Mouse (Mus musculus): Measurements from ENCODE around the gene Slc22a14.

Slc22a14 gene

GRCm38 (mm10) chr9:119371251-119371650, 5.9 kb upstream of the Slc22a14 start:
- POLR2A ChIA-PET: interaction anchor here in 1 of 4 experiments (0.5 to 1.2 kb wide), 2 partner anchors 11 to 295 kb away, joined by 3 read pairs; no protein-coding TSS in a partner anchor
- CTCF ChIA-PET: interaction anchor here in 1 of 4 experiments (0.9 kb wide), 1 partner anchor 187 kb away, joined by 3 read pairs; no protein-coding TSS in a partner anchor

DNA sequence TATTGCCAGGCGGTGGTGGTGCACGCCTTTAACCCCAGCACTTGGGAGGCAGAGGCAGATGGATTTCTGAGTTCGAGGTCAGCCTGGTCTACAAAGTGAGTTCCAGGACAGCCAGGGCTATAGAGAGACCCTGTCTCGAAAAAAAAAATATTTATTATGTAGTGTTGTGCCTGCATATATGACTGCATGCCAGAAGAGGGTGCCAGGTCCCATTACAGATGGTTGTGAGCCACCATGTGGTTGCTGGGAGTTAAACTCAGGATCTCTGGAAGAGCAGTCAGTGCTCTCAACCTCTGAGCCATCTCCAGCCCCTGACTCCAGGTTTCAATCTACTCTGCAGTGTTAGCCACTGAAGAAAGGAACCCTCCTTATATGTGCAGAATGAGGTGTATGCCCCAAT, 5.4 kb upstream of the Slc22a14 start:
- CTCF ChIA-PET: interaction anchor here in 1 of 4 experiments (0.9 kb wide), 1 partner anchor 187 kb away, joined by 3 read pairs; no protein-coding TSS in a partner anchor
- POLR2A ChIA-PET: interaction anchor here in 1 of 4 experiments (0.5 kb wide), 1 partner anchor 12 kb away, joined by 3 read pairs; no protein-coding TSS in a partner anchor

GRCm38 (mm10) chr9:119368367-119368766, 3.0 kb upstream of the Slc22a14 start:
- CTCF ChIA-PET: interaction anchor here in 1 of 4 experiments (0.7 kb wide), 1 partner anchor 35 kb away, joined by 3 read pairs; no protein-coding TSS in a partner anchor
- POLR2A ChIA-PET: interaction anchor here in 1 of 4 experiments (1.1 kb wide), 2 partner anchors 10 to 16 kb away, joined by 3 to 4 read pairs; no protein-coding TSS in a partner anchor

DNA sequence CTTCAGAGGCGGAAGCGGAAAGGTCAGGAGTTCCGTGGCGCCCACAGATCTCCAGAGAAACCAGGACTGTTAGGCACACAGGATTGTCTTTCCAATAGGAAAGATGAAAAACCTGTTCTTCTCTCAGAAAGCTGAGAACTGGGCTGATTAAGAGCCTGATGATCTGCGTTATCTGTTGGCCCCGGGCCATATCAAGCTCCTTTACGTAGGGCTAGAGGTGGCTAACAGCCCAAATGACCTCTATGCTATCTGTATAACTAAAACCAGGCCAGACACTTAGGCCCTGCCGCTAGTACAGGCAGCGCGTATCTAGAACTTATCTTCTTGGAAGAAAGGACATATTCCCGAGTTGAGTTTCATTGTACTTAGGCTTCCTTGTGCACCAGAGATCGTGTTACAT, 2.1 kb downstream of the Slc22a14 start:
- POLR2A ChIA-PET: interaction anchor here in 3 of 4 experiments (0.6 to 2.2 kb wide), 10 partner anchors 9 to 147 kb away, joined by 3 to 9 read pairs (median 4); partner anchors contain the start of genes Exog (in 1 of the 3), Myd88 (in 1 of the 3) and Oxsr1 (in 1 of the 3)
- CTCF ChIA-PET: interaction anchor here in 2 of 4 experiments (1.6 to 2.2 kb wide), 2 partner anchors 11 kb away, joined by 5 to 16 read pairs; no protein-coding TSS in a partner anchor

DNA sequence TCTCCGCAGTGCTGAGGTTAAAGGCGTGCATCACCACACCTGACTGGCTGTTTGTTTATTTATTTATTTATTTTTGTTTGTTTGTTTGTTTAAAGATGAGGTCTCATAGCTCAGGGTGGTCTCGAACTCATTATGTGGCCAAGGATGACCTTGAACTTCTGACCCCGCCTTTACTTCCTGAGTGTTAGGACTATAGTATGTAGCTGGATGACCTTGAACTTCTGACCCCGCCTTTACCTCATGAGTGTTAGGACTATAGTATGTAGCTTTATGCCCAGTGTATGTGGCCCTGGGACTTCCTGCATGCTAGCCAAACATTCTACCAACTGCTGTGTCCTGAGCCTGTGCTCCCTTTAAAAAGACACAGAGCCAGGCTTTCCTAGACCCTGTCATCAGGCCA, 3.9 kb downstream of the Slc22a14 start:
- CTCF ChIA-PET: interaction anchor here (0.6 to 2.2 kb wide), 5 partner anchors 8 to 58 kb away, joined by 3 to 16 read pairs (median 3); no protein-coding TSS in a partner anchor
- POLR2A ChIA-PET: interaction anchor here in 3 of 4 experiments (1.1 to 2.2 kb wide), 8 partner anchors 11 to 44 kb away, joined by 3 to 9 read pairs (median 5); partner anchors contain the start of gene Oxsr1 (in 2 of the 3)

DNA sequence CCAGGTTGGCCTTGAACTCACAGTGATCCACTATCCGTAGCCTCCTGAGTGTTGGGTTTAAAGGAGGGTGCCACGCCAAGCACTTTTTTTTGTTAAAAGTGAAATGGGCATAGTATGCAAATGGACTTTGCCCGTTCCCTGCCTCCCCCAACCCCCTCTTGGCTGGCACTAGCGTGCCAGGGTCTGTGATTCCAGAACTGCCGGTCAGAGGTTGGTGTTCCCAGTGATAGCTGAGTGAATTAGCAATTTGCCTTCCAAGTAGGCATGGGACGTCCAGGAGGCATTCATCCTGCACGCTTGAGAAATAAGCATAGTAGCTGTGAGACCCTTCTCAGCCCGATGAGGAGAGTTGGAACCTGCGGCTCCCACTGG, 7.3 kb downstream of the Slc22a14 start:
- ChIA-PET POLR2A (interaction anchor here (0.7 to 1.7 kb wide), 16 partner anchors 9 to 344 kb away, joined by 3 to 9 read pairs (median 3); partner anchors contain the start of genes Myd88 (in 2 of the 4), Acvr2b (in 1 of the 4) and Exog (in 1 of the 4)), CTCF (interaction anchor here in 2 of 4 experiments (0.6 to 0.7 kb wide), 3 partner anchors 30 to 142 kb away, joined by 3 to 4 read pairs (median 4); no protein-coding TSS in a partner anchor)

DNA sequence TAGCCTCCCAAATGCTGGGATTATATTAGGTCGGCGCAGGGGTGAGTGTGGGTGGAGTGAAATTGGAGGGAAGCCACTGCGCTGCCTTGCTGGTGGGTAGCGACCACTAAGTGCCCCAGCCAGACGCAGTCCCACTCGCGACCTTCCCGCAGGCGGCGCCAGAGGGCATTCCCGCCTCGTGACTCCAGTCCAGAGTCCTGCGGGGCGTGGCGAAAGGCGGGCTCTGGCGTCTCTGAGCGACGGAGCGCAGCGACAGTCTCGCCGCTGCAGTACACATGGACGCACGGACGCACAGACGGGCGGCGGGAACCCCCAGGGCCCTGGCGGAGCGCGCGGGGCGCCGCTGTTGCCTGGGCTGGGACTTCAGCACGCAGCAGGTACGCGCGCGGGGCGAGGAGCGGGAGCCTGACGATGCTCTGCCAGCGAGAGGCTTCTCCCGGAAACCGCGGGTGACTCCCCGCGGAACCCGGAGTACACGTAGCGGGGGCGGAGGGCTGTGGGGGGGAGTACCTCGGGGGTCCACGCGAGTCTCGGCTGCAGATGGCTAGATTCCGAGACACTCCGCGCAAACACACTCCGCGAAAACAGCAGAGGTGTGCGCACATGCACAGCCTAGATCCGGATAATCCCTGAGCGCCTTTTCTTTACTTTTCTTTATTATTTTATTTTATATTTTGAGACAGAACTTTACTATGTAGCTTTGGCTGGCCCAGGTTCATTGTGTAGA, 7.9 kb downstream of the Slc22a14 start, which contains the start of gene Xylb:
TSS of gene Xylb (plus strand) at position 51 of the 727 bp plus-strand sequence.
- CTCF ChIA-PET: interaction anchor here in 2 of 4 experiments (0.6 to 0.7 kb wide), 2 partner anchors 31 to 141 kb away, joined by 3 to 4 read pairs; no protein-coding TSS in a partner anchor
- POLR2A ChIA-PET: interaction anchor here (0.7 to 2.2 kb wide), 15 partner anchors 10 to 343 kb away, joined by 3 to 21 read pairs (median 3); partner anchors contain the start of genes Acaa1a (in 2 of the 4), Myd88 (in 2 of the 4), Exog (in 1 of the 4) and Oxsr1 (in 1 of the 4)

- POLR2A ChIA-PET: interaction anchor here in 3 of 4 experiments (0.6 to 2.2 kb wide), 15 partner anchors 10 to 89 kb away, joined by 3 to 21 read pairs (median 5); partner anchors contain the start of genes Acaa1a (in 2 of the 3), Acvr2b (in 2 of the 3), Myd88 (in 2 of the 3) and Exog (in 1 of the 3)
- CTCF ChIA-PET: interaction anchor here in 3 of 4 experiments (0.6 to 1.4 kb wide), 8 partner anchors 10 to 647 kb away, joined by 3 to 6 read pairs (median 3); partner anchors contain the start of gene Acvr2b (in 1 of the 3)
These were observed 9.4 kb downstream of the Slc22a14 start for GRCm38 (mm10) chr9:119355943-119356342.

GRCm38 (mm10) chr9:119353926-119354325, 11.4 kb downstream of the Slc22a14 start:
- POLR2A ChIA-PET: interaction anchor here in 2 of 4 experiments (0.5 to 1.3 kb wide), 2 partner anchors 10 to 41 kb away, joined by 3 to 5 read pairs; no protein-coding TSS in a partner anchor
- CTCF ChIA-PET: no interaction called here

- ChIA-PET POLR2A (interaction anchor here (0.6 to 3.3 kb wide), 25 partner anchors 9 to 427 kb away, joined by 3 to 28 read pairs (median 4); partner anchors contain the start of genes Myd88 (in 4 of the 4), Acaa1a (in 2 of the 4), Acvr2b (in 2 of the 4) and Oxsr1 (in 1 of the 4)), CTCF (interaction anchor here (0.5 to 2.1 kb wide), 79 partner anchors 9 to 914 kb away, joined by 3 to 24 read pairs (median 4); partner anchors contain the start of genes Myd88 (in 4 of the 4), Acaa1a (in 2 of the 4), Acaa1b (in 1 of the 4) and Acvr2b (in 1 of the 4))
These were observed 13.3 kb downstream of the Slc22a14 start for GRCm38 (mm10) chr9:119352060-119352459.

DNA sequence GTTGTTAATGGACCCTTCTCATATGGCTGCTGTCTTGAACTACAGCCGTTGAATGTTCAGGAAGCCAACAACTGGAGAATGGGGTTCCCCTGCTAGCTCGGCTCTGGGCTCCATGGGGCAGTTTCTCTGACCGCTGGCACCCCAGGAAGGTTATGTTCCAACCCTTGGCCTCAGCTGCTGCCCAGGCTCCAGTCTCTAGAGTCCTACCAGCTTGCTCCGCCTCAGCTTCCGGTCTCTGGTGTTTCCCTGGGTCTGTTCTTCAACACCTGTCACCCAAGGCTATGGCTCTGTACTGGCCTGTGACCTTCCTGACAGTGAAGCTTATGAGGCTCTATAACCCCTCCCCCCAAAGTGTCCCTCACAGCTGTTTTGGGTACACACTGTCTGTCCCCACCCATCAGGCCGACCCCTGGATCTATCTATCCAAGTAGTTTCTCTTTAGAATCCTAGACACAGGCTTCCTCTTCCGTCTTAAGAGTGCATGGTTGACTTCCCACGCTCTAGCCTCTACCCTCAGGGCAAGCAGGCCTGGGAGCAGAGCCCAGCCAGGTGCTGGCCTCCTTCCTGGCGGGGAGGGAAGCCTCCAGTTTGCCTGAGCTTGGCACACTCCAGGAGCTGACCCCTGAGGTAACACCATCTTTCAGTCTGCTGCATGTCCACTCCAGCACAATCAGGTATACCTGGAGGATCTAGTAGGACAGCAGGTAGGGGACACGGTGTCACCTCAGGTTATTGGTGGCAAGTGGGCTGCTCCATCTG, 14.2 kb downstream of the Slc22a14 start:
- CTCF ChIA-PET: interaction anchor here (0.6 to 2.1 kb wide), 21 partner anchors 10 to 540 kb away, joined by 3 to 24 read pairs (median 5); partner anchors contain the start of genes Myd88 (in 3 of the 4), Acaa1a (in 1 of the 4) and Acvr2b (in 1 of the 4)
- POLR2A ChIA-PET: interaction anchor here (0.7 to 3.3 kb wide), 13 partner anchors 8 to 430 kb away, joined by 3 to 28 read pairs (median 5); partner anchors contain the start of genes Myd88 (in 3 of the 4), Acaa1a (in 2 of the 4), Acvr2b (in 1 of the 4) and Oxsr1 (in 1 of the 4)

DNA sequence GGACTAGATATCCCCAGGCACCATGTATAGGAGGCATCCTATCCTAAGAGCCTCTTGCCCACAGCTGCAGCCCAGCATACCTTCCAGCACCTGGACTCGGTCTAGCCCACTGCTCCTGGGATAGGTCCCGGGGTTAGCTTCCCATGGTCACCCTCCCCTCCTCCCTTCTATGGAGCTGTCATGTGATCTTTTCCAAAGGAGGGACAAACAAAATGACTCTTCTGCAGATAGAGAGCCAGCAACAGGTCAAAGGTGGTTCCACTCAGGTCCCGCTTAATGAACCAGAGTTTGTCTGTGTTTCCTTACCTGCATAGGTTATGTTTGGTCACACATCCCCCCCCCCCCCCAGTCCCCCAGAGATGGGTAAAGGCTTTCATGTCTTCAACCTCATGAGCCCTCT, 14.8 kb downstream of the Slc22a14 start:
- CTCF ChIA-PET: interaction anchor here in 2 of 4 experiments (0.7 to 2.1 kb wide), 2 partner anchors 9 to 117 kb away, joined by 7 to 10 read pairs; partner anchors contain the start of gene Myd88 (in 1 of the 2)

DNA sequence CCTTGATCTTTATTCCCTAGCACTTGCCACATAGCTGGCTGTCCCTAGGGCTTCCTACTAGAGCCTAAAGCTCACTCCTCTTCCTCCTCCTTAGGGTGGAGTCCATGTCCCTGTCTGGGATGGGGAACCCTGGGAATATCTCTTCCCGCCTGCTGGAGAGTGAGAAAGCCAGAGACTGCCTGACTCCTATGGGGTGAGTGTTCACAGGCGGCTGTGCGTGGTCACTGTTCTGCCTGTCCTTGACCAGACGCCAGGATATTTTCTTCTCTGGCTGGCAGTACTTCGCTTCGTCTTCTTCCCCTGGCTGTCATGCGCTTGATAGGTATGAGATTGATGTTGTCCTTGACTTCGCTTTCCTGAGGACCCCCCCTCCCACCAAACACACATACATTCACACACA, 19.0 kb downstream of the Slc22a14 start:
- CTCF ChIA-PET: interaction anchor here in 1 of 4 experiments (0.8 to 1.7 kb wide), 2 partner anchors 9 to 84 kb away, joined by 3 read pairs; no protein-coding TSS in a partner anchor
- POLR2A ChIA-PET: interaction anchor here in 2 of 4 experiments (1.2 to 3.3 kb wide), 5 partner anchors 9 to 55 kb away, joined by 3 to 19 read pairs (median 4); partner anchors contain the start of genes Acvr2b (in 1 of the 2) and Oxsr1 (in 1 of the 2)

More for the DNA sequence above, 14.8 kb downstream of the Slc22a14 start:
- POLR2A ChIA-PET: interaction anchor here (0.7 to 3.3 kb wide), 8 partner anchors 9 to 431 kb away, joined by 3 to 28 read pairs (median 6); partner anchors contain the start of genes Myd88 (in 2 of the 4), Acaa1a (in 1 of the 4), Acvr2b (in 1 of the 4) and Oxsr1 (in 1 of the 4)

DNA sequence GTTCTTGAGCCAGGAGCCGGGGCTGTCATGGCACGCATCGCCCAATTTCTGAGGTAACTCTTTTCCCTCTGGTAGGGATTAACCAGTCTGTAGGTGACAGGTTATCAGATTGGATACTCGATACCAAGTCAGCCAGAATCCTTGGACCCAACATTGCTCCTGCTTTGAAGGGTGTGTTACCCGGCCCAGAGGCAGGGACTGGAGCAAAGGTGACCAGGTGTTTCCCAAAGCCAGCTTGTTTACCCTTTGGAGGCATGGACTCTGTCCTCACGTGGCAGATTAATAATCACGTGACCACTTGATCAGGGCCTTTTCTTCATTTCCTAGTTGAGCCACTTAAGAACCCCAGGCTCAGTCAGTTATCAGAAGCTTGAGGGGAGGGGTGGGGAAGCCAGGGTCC, 22.6 kb downstream of the Slc22a14 start:
- CTCF ChIA-PET: interaction anchor here in 2 of 4 experiments (0.5 to 4.6 kb wide), 2 partner anchors 9 to 10 kb away, joined by 6 to 19 read pairs; no protein-coding TSS in a partner anchor
- POLR2A ChIA-PET: interaction anchor here in 2 of 4 experiments (0.6 to 1.5 kb wide), 7 partner anchors 9 to 174 kb away, joined by 3 to 5 read pairs (median 4); partner anchors contain the start of gene Acvr2b (in 1 of the 2)

- ChIA-PET CTCF (interaction anchor here (0.6 to 4.6 kb wide), 17 partner anchors 10 to 427 kb away, joined by 3 to 24 read pairs (median 4); partner anchors contain the start of genes Acvr2b (in 1 of the 4) and Oxsr1 (in 1 of the 4)), POLR2A (interaction anchor here (0.5 to 4.2 kb wide), 54 partner anchors 9 to 248 kb away, joined by 3 to 158 read pairs (median 4); partner anchors contain the start of genes Oxsr1 (in 4 of the 4), Acvr2b (in 3 of the 4), Dlec1 (in 2 of the 4) and Acaa1b (in 1 of the 4))
These were observed 24.2 kb downstream of the Slc22a14 start, which contains the start of gene Myd88 for GRCm38 (mm10) chr9:119340909-119341816. Gene Myd88, minus strand, starts transcription at chr9:119341411.
